ENCODE assay signal across 22 mouse cellular contexts in genomic region chr3:58608506-58608905, GRCm38 (mm10). TPM values are rescaled to one million over a fixed set of nuclear protein-coding genes. Genes with fewer than 3 reads are reported as not detected.
"Had no signal": no experiment of that assay in that cellular context is flagged by ENCODE, and none has a peak within 500 bp of the region (broad histone marks: within the 10 kb centered on the region; RNA-seq: fewer than 3 reads in every experiment).

No protein-coding gene starts in this region.

- H3K27ac ChIP-seq: limb, embryonic 12.5 days; limb, embryonic 15.5 days; liver, embryonic 14.5 days; macrophage; midbrain, embryonic 12.5 days; midbrain, embryonic 15.5 days; neural tube, embryonic 12.5 days; neural tube, embryonic 15.5 days; stomach, embryonic 15.5 days had no signal

- H3K27me3 ChIP-seq: limb, embryonic 12.5 days; limb, embryonic 15.5 days; megakaryocyte, embryonic 14.5 days; midbrain, embryonic 12.5 days; midbrain, embryonic 15.5 days; neural tube, embryonic 12.5 days; neural tube, embryonic 15.5 days; stomach, embryonic 15.5 days had no signal

- H3K4me2 ChIP-seq: limb, embryonic 12.5 days; limb, embryonic 15.5 days; liver, embryonic 11.5 days; lung, embryonic 14.5 days; midbrain, embryonic 12.5 days; midbrain, embryonic 15.5 days; neural tube, embryonic 12.5 days; neural tube, embryonic 15.5 days; stomach, embryonic 15.5 days had no signal

- H3K4me1 ChIP-seq: limb, embryonic 12.5 days; limb, embryonic 15.5 days; megakaryocyte, embryonic 14.5 days; midbrain, embryonic 12.5 days; midbrain, embryonic 15.5 days; neural tube, embryonic 12.5 days; neural tube, embryonic 15.5 days; stomach, embryonic 15.5 days had no signal

- DNase-seq: kidney, postnatal 10 days; kidney, postnatal 36 days; left cerebral cortex, postnatal 4 days; liver, postnatal 0 days; lung, embryonic 14.5 days; retina, postnatal 1 day; right cerebral cortex, postnatal 25 days; spleen, adult 18-20 months; thymus, postnatal 36 days had no signal

- ATAC-seq: liver, postnatal 0 days; lung, postnatal 0 days; midbrain, embryonic 15.5 days had no signal

- H3K9me3 ChIP-seq: limb, embryonic 15.5 days; midbrain, embryonic 12.5 days; stomach, embryonic 15.5 days had no signal

- H3K9ac ChIP-seq: limb, embryonic 12.5 days; limb, embryonic 15.5 days; liver, embryonic 14.5 days; liver, postnatal 0 days; lung, embryonic 14.5 days; midbrain, embryonic 12.5 days; midbrain, embryonic 15.5 days; neural tube, embryonic 12.5 days; neural tube, embryonic 15.5 days; stomach, embryonic 15.5 days had no signal

- H3K36me3 ChIP-seq: limb, embryonic 12.5 days; limb, embryonic 15.5 days; midbrain, embryonic 12.5 days; midbrain, embryonic 15.5 days; neural tube, embryonic 12.5 days; neural tube, embryonic 15.5 days; stomach, embryonic 15.5 days had no signal

- H3K4me3 ChIP-seq: limb, embryonic 12.5 days; limb, embryonic 15.5 days; megakaryocyte, embryonic 14.5 days; midbrain, embryonic 12.5 days; midbrain, embryonic 15.5 days; neural tube, embryonic 12.5 days; neural tube, embryonic 15.5 days; stomach, embryonic 15.5 days had no signal

RNA-seq across cellular contexts. Expression of gene Erich6, which starts 28.5 kb away (rescaled TPM):
- polyA plus RNA-seq: kidney, embryonic 14.5 days; liver, embryonic 11.5 days; liver, postnatal 0 days; lung, embryonic 14.5 days; lung, postnatal 0 days; macrophage; neural tube, embryonic 15.5 days; stomach, embryonic 15.5 days had no signal
